Mouse (Mus musculus) CD4-positive, CD25-positive, alpha-beta regulatory T cell, adult 9 weeks (primary cell): Measurements from ENCODE around the gene Dgka. TPM values are rescaled to one million over a fixed set of nuclear protein-coding genes. Genes with fewer than 3 reads are reported as not detected.

Source experiments
- polyA plus RNA-seq: library from polyadenylated mRNA; unstranded; fragments of 100-300 nt; shearing (Covaris generic); gene quantifications from one replicate; pipeline ENCODE4 v1.2.1, GENCODE M21; 2017

Gene Dgka
- polyA plus RNA-seq, result 777 TPM

GRCm38 (mm10) chr10:128744680-128745601 is at the start of gene Dgka:
Gene Dgka (minus strand): TSS chr10:128744855.

GRCm38 (mm10) chr10:128790398-128791124 is 45.9 kb upstream of the Dgka start, which contains the start of gene Mmp19:
Gene Mmp19 (plus strand): TSS chr10:128790910.

GRCm38 (mm10) chr10:128747646-128748251 is 3.1 kb upstream of the Dgka start, which contains the start of gene Pym1:
Gene Pym1 (plus strand): TSS chr10:128747889.

GRCm38 (mm10) chr10:128704491-128705316 is 40.0 kb downstream of the Dgka start, which contains the start of gene Cdk2:
Gene Cdk2 (minus strand): TSS chr10:128705031.

GRCm38 (mm10) chr10:128703895-128704294 is 40.8 kb downstream of the Dgka start, which contains the start of gene Pmel:
Gene Pmel (plus strand): TSS chr10:128704195.

GRCm38 (mm10) chr10:128695992-128696807 is 48.5 kb downstream of the Dgka start, which contains the start of gene Rab5b:
Gene Rab5b (minus strand): TSS chr10:128696264.

GRCm38 (mm10) chr10:128673763-128674468 is 70.7 kb downstream of the Dgka start, which contains the start of gene Suox:
Gene Suox (minus strand): TSS chr10:128674073.

Other genes starting within 250 kb of the Dgka start
- gene Myl6b, start 246.2 kb downstream of the Dgka start, polyA plus RNA-seq, result 4.7 TPM
- 115 TPM for gene Esyt1, start 219.0 kb downstream of the Dgka start, polyA plus RNA-seq
- 34.2 TPM for gene Zc3h10, start 197.1 kb downstream of the Dgka start, polyA plus RNA-seq
- 3,447 TPM for gene Rpl41, start 195.6 kb downstream of the Dgka start, polyA plus RNA-seq
- gene Pa2g4, start 178.9 kb downstream of the Dgka start, polyA plus RNA-seq, result 43.8 TPM
- gene Erbb3, start 155.2 kb downstream of the Dgka start, polyA plus RNA-seq, result 12.0 TPM
- gene Rps26, start 118.1 kb downstream of the Dgka start, polyA plus RNA-seq, result 866 TPM
- gene Ikzf4, start 98.9 kb downstream of the Dgka start, polyA plus RNA-seq, result 123 TPM
- 50.8 TPM for gene Suox, start 70.8 kb downstream of the Dgka start, polyA plus RNA-seq
- 55.3 TPM for gene Rab5b, start 48.6 kb downstream of the Dgka start, polyA plus RNA-seq
- 7.0 TPM for gene Pmel, start 40.7 kb downstream of the Dgka start, polyA plus RNA-seq
- gene Cdk2, start 39.8 kb downstream of the Dgka start, polyA plus RNA-seq, result 42.1 TPM
- gene Pym1, start 3.0 kb upstream of the Dgka start, polyA plus RNA-seq, result 41.7 TPM
- 0.12 TPM for gene Mmp19, start 46.1 kb upstream of the Dgka start, polyA plus RNA-seq
- gene Dnajc14, start 59.2 kb upstream of the Dgka start, polyA plus RNA-seq, result 132 TPM
- 6.7 TPM for gene Tmem198b, start 59.5 kb upstream of the Dgka start, polyA plus RNA-seq
- gene Sarnp, start 72.5 kb upstream of the Dgka start, polyA plus RNA-seq, result 152 TPM
- 77.1 TPM for gene Ormdl2, start 76.8 kb upstream of the Dgka start, polyA plus RNA-seq
- 1.4 TPM for gene Gdf11, start 146.9 kb upstream of the Dgka start, polyA plus RNA-seq
- 0.51 TPM for gene Cd63, start 156.1 kb upstream of the Dgka start, polyA plus RNA-seq
- 17.8 TPM for gene Rdh5, start 178.0 kb upstream of the Dgka start, polyA plus RNA-seq
- gene Bloc1s1, start 179.2 kb upstream of the Dgka start, polyA plus RNA-seq, result 198 TPM
- 8.2 TPM for gene Itga7, start 189.0 kb upstream of the Dgka start, polyA plus RNA-seq
- gene Mettl7b, start 216.1 kb upstream of the Dgka start, polyA plus RNA-seq, result not detected
- gene Olfr9, start 244.6 kb upstream of the Dgka start, polyA plus RNA-seq, result not detected